Mouse (Mus musculus) lung, adult 2 months (tissue): ENCODE data around the gene Shisa5.

Experiments used
- CTCF ChIP-seq: fragments of 200-500 bp; IDR thresholded peaks from 2 replicates; pipeline ENCODE4 v1.5.1; 2011; ENCODE audit warnings: mild to moderate bottlenecking, low read length, control low read depth; ENCODE audit not compliant: insufficient read depth
- POLR2A ChIP-seq: fragments of 200-500 bp; IDR thresholded peaks from 2 replicates; pipeline ENCODE4 v1.6.1; 2011; ENCODE audit warnings: low read depth, mild to moderate bottlenecking, control low read depth, low read length, borderline replicate concordance; ENCODE audit errors: extremely low read depth

DNA sequence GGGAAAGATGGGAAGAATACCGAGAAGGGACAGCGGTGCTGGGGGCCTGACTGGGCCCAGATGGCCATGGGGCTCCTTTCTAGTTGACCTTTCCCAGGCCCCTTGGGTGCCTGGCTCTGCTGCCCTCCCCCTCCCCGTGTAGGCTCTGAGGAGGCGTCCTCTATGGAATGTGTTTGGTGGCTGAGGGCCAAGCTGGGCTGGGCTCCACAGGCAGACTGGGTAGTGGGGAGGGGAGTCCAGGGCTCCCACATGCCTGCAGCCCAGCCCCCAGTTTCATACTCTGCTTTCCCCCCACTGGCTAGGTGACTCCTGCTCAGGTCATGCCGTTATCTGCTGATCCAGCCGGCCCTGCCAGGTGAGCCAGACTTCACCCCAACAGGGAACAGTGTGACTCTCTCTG, 60.6 kb downstream of the Shisa5 start:
- no peak for TF ChIP-seq CTCF
- no peak for TF ChIP-seq POLR2A
